Mouse (Mus musculus) G1E (cell line): ENCODE data around the gene D430041D05Rik. TPM values are rescaled to one million over a fixed set of nuclear protein-coding genes. Genes with fewer than 3 reads are reported as not detected.

ENCODE experiments used
- ATAC-seq: 2 replicates; pipeline ENCODE4 v1.8.0; 2016; ENCODE audit warnings: mild to moderate bottlenecking; ENCODE audit not compliant: insufficient number of reproducible peaks, poor library complexity, low FRiP score, severe bottlenecking; ENCODE audit errors: extremely low read depth
- DNase-seq: peaks from one replicate; pipeline ENCODE4 v3.0.0; 2012; ENCODE audit warnings: low spot score
- H3K27me3 ChIP-seq: 2 replicates; pipeline ENCODE4 v1.6.1; 2012; ENCODE audit warnings: mild to moderate bottlenecking, low read length, inconsistent platforms; ENCODE audit not compliant: insufficient read depth
- H3K36me3 ChIP-seq: replicated peaks from 2 replicates; pipeline ENCODE3; 2012; ENCODE audit warnings: mild to moderate bottlenecking, inconsistent platforms
- H3K4me1 ChIP-seq: 2 replicates; pipeline ENCODE4 v1.6.1; 2012; ENCODE audit warnings: low read depth, low read length, inconsistent platforms, mixed read lengths; ENCODE audit not compliant: insufficient read depth
- H3K4me3 ChIP-seq: 2 replicates; pipeline ENCODE4 v1.5.1; 2012; ENCODE audit warnings: low read depth, mild to moderate bottlenecking, inconsistent platforms, low read length, moderate library complexity, mixed read lengths
- H3K9me3 ChIP-seq: replicated peaks from 2 replicates; pipeline ENCODE4 v1.6.1; 2012; ENCODE audit warnings: inconsistent platforms
- CTCF ChIP-seq: IDR thresholded peaks from 2 replicates; pipeline ENCODE4 v1.5.1; 2012; ENCODE audit warnings: low read depth, low read length, inconsistent platforms, mixed read lengths
- GATA1 ChIP-seq: IDR thresholded peaks from 2 replicates; pipeline ENCODE4 v1.6.1; 2012; ENCODE audit warnings: borderline replicate concordance, low read length, inconsistent platforms, mixed read lengths
- GATA2 ChIP-seq: IDR thresholded peaks from 2 replicates; pipeline ENCODE4 v1.6.1; 2012; ENCODE audit warnings: low read depth, low read length, inconsistent platforms, borderline replicate concordance
- POLR2AphosphoS5 ChIP-seq: IDR thresholded peaks from 2 replicates; pipeline ENCODE4 v1.6.1; 2012; ENCODE audit warnings: low read depth, low read length, inconsistent platforms; ENCODE audit not compliant: insufficient replicate concordance
- TAL1 ChIP-seq: conservative IDR thresholded peaks from 2 replicates; pipeline ENCODE4 v1.6.1; 2012; ENCODE audit warnings: low read depth, low read length, inconsistent platforms, mixed read lengths
- polyA plus RNA-seq: library from polyadenylated mRNA; stranded (reverse); fragments of >175 nt; gene quantifications from 2 replicates; pipeline ENCODE4 v1.2.3, GENCODE M21; 2012
- total RNA-seq, 2 experiments: library from RNA; stranded (forward) in 1 of 2; stranded (reverse) in 1 of 2; fragments of 200-1000 nt in 1 of 2; fragments of >200 nt in 1 of 2; fragmentation: Nextera tagmentation in 1 of 2; gene quantifications; 2 replicates each; pipeline ENCODE4 v1.2.3; 2014 to 2017

D430041D05Rik gene
- total and polyA plus RNA-seq, 3 experiments, result 0.01 to 0.22 TPM; not detected in 1

DNA sequence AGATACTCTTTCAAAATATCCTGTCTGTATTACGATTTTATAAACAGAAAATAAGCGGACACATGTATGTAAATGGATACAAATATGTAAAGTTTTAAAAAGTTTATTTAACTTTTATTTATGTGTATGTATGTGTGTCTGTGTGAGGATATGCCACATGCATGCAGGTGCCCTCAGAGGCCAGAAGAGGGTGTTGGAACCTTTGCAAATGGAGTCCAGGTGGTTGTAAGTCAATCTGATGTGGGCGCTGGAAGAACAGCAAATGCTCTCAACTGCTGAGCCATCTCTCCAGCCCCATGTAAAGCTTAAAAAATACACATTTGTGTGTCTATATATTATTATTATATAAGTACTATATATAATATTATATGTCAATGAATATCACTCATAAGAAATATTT, 237.4 kb downstream of the D430041D05Rik start:
- DNase-seq, result no peak
- peaks cover 25% of the 10 kb centered on the region for H3K27me3 ChIP-seq
- peaks cover 24% of the 10 kb centered on the region for H3K4me1 ChIP-seq
- H3K9me3 ChIP-seq, result no peaks in the 10 kb centered on the region
- TF ChIP-seq POLR2AphosphoS5 (no peak), GATA2 (no peak)
- ATAC-seq, result no peak
- H3K36me3 ChIP-seq, result no peaks in the 10 kb centered on the region
- no peak overlapping the region for H3K4me3 ChIP-seq

GRCm38 (mm10) chr2:104172695-104173348, 238.0 kb downstream of the D430041D05Rik start:
- Histone ChIP-seq H3K27me3 (peaks cover 30% of the 10 kb centered on the region), H3K36me3 (no peaks in the 10 kb centered on the region), H3K4me3 (no peak overlapping the region; the same call in 1 of the 2 replicates), H3K4me1 (peaks cover 18% of the 10 kb centered on the region), H3K9me3 (no peaks in the 10 kb centered on the region)
- DNase-seq (peak; percentile 23), ATAC-seq (peak; percentile 57; the same call in 1 of the 2 replicates)
- no peak for TF ChIP-seq CTCF
- TF ChIP-seq POLR2AphosphoS5, result no peak
- TF ChIP-seq TAL1, result no peak
- TF ChIP-seq GATA1, result no peak
- TF ChIP-seq GATA2, result no peak

DNA sequence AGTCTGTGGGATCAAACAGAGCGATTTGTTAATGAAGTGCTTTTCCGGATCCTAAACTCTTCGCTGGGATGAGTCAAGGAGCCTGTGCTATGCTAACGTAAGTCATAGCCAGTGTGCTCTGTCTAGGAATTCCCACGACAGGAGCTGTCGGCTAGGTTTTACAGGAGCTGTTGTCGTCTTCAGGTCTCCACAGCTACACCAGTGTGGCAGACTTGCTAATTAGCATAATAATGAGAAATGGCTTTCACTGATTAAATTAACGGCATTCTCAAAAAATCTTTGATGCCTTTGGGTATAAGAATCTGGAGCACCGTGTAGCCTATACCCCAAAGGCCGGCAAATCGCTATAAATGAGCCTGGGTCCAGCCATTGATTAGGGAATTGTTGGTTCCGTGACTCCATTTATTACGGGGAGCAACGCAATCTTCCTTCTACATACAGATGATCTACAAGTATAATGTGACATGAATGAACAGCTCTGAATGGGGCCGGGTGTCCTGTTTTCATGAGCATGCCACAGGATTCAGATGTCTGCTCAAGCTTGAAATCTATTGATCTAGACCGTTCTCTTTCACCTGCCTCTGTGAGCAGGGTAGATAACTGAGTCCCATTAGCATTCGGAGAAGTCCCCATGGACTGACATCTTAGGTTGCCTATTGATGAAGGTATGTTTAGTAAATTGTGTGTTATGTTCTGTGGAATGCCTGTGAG, 242.5 kb downstream of the D430041D05Rik start:
- DNase-seq (no peak), ATAC-seq (no peak)
- no peak for TF ChIP-seq GATA2
- TF ChIP-seq POLR2AphosphoS5, result no peak
- TF ChIP-seq TAL1, result no peak
- no peak for TF ChIP-seq CTCF
- Histone ChIP-seq H3K27me3 (peaks cover 39% of the 10 kb centered on the region), H3K9me3 (no peaks in the 10 kb centered on the region), H3K4me1 (peaks cover 10% of the 10 kb centered on the region), H3K36me3 (no peaks in the 10 kb centered on the region), H3K4me3 (no peak overlapping the region)

DNA sequence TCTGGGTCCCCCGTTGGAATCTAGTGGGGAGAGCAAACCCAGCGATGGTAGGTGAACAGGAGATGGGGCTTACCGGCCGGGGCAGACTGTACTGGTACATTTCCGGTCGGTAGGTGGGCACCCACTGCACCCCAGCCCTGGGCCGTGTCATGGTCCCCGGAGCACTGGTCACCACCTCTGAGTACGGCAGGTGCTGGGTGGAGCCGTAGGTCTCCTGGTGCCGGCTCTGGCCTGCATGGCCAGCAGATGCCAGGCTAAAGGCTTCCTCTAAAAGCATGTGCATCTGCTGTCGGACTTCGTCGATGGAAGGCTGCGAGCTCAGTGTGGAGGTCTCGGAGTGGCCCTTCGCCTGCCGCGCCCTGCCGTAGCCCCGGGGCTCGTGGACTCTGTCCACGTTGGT, 243.0 kb downstream of the D430041D05Rik start:
- no peak for DNase-seq
- TF ChIP-seq GATA1, result no peak
- TF ChIP-seq CTCF, result no peak
- no peak for TF ChIP-seq POLR2AphosphoS5
- TF ChIP-seq GATA2, result no peak
- TF ChIP-seq TAL1, result no peak

GRCm38 (mm10) chr2:104165631-104166030, 245.2 kb downstream of the D430041D05Rik start:
- peaks cover 2% of the 10 kb centered on the region; the same call in 1 of the 2 replicates for H3K4me1 ChIP-seq
- DNase-seq, result no peak
- no peaks in the 10 kb centered on the region for H3K9me3 ChIP-seq
- no peaks in the 10 kb centered on the region for H3K36me3 ChIP-seq
- peaks cover 40% of the 10 kb centered on the region for H3K27me3 ChIP-seq
- no peak overlapping the region for H3K4me3 ChIP-seq
- TF ChIP-seq CTCF (no peak), TAL1 (no peak), GATA2 (no peak), GATA1 (no peak), POLR2AphosphoS5 (no peak)
- ATAC-seq, result no peak

More for the DNA sequence above, 243.0 kb downstream of the D430041D05Rik start:
- Histone ChIP-seq H3K36me3 (no peaks in the 10 kb centered on the region), H3K27me3 (peaks cover 41% of the 10 kb centered on the region), H3K9me3 (no peaks in the 10 kb centered on the region), H3K4me3 (no peak overlapping the region), H3K4me1 (peaks cover 7% of the 10 kb centered on the region)
- no peak for ATAC-seq

DNA sequence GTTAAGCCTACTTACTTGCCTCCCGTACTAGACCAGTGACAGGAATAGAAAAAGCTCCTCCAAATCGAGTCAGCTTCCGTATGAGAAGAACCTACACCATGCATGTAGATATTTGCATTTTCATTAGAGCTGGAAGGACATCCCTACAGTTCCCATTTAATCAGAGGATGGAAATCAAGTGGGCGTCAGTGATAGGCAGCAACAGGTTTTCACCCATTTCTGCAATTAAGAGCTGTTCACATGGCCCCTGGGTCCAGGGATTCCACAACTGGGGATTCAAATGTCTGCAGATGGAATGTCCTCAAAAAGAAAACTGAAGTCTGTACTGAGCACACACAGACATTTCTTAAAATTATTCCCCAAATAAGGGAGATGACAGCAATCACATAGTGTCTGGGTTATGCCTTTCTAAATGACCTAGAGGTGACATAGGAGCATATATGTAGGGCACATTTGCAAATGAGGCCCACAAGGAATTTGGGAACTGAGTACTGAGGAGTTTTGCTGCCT, 246.8 kb downstream of the D430041D05Rik start:
- Histone ChIP-seq H3K36me3 (no peaks in the 10 kb centered on the region), H3K4me1 (peaks cover 6% of the 10 kb centered on the region; the same call in 1 of the 2 replicates), H3K4me3 (no peak overlapping the region), H3K9me3 (no peaks in the 10 kb centered on the region), H3K27me3 (peaks cover 48% of the 10 kb centered on the region)
- TF ChIP-seq TAL1 (no peak), GATA2 (no peak), POLR2AphosphoS5 (no peak), CTCF (no peak), GATA1 (no peak)
- ATAC-seq, result no peak
- DNase-seq, result no peak
